Mouse (Mus musculus) B cell, adult 2 months (primary cell): ENCODE measurements at regions not wholly inside any gene's neighbourhood (a gene's known extent, or its start where the extent isn't known, plus 50 kb on each side); places are given as distances from the start of the nearest gene placed in this dataset.

Experiments
- DNase-seq, 2 experiments: peaks; one replicate each; pipeline ENCODE4 v3.0.0; 2022

DNA sequence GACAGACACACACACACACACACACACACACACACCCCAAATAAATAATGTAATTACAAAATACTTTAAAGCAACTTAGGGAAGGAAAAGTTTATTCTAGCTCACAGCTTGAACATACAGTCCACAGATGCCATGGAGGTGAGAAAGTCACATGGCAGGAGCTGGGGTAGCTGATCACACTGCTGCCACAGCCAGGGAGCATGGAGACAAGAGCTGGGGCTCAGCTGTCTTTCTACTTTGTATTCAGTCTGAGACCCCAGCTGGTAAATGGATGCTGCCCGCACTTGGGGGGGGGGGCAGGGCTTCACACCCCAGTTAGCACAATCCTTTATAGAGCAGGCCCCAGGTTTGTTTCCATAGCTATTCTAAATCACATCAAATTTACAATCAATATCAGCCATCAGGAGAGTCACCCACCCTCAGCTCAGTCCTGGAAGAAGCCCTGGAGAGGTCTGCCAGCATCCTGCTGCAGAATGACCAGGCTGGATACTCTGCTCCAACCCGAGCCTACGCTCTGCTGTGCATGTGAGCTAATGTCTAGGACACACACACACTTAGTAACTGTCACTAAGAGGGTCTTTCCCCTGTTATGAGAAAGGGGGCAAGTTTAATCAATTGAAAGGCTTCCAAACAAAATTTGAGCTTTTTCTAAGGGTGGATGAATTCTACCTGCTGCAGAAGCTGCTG lies 184.3 kb upstream of the Tle3 start:
- no peak for DNase-seq

GRCm38 (mm10) chr9:61189295-61189694 lies 182.9 kb upstream of the Tle3 start:
- no peak for DNase-seq

DNA sequence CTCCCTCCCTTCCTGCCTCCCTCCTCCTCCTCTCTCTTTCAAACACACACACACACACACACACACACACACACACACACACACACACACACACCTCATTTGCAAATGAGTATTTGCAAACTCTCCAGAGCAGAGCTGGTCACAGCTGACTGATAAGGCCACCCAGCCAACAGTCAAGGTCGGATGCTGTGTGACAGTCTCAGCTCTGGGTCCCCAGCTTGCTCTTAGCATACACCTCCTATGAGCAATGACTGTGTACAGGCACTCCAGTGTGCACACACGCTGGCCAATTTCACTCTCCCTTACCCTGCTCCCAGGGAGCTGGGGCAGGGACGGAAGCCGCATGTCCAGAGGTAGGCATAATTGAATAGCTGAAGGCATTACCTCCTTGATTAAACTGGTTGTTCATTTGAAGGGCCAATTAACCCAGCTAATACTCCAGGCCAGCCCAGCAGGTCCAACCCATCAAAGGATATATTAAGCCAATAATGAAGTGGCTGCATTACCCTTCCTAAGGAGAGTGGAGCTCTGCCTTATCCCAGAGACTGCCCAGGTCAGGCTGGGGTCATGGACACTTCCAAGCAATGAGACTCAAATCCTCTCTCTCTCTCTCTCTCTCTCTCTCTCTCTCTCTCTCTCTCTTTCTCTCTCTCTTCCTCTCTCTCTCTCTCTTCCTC lies 173.0 kb upstream of the Tle3 start:
- peak; percentile 65 to 71 for DNase-seq

DNA sequence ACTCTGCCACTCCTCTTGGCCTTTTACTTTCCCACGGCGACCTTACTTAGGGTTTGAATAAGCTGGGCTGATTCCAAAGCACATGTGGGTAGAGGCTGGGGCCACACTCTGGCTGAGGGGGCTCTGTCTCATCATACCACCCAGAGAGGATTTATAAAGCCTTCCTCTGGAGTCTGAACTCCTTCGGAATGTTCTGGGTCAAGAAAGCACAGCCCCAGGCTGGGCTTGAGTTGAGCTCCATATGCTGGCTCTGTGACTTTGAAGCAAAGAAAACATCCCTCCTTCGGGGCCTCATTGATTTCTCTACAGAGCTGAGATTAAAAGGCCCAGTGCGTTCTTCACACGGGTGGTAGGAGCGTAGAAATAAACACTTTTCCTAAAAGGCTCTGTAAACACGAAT lies 172.3 kb upstream of the Tle3 start:
- DNase-seq: no peak

DNA sequence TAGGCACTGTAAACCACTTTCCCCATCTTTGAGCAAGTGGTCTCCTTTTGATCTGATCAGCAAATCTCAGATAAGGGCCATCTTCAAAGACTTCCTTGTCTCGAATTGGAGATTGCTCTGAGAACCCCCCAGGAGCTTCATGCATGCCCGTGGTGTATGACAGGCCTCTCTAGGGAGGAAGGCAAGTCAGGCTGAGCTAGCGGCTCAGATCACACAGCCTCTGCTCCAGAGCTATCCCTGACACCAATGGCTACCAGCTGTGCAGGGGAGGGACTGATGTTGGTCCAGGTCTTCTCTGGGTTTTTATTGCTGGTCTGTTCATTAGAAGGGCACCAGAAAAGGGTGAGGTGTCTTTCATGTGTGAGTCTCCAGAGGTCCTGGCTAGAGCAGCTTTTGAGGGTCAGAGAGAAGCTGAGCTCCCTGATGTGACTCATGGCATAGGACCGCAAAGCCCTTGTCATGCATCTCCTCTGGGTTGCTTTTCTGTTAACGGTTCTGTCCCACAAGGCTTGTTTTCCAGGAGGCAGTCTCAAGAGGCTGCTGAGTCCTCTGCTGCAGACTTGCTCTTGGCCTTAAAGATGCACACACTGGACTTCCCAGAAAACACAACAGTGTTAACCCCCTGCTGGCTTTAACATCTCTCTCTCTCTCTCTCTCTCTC lies 171.7 kb upstream of the Tle3 start:
- no peak for DNase-seq

GRCm38 (mm10) chr9:61205049-61205448 lies 167.1 kb upstream of the Tle3 start:
- DNase-seq: no peak

DNA sequence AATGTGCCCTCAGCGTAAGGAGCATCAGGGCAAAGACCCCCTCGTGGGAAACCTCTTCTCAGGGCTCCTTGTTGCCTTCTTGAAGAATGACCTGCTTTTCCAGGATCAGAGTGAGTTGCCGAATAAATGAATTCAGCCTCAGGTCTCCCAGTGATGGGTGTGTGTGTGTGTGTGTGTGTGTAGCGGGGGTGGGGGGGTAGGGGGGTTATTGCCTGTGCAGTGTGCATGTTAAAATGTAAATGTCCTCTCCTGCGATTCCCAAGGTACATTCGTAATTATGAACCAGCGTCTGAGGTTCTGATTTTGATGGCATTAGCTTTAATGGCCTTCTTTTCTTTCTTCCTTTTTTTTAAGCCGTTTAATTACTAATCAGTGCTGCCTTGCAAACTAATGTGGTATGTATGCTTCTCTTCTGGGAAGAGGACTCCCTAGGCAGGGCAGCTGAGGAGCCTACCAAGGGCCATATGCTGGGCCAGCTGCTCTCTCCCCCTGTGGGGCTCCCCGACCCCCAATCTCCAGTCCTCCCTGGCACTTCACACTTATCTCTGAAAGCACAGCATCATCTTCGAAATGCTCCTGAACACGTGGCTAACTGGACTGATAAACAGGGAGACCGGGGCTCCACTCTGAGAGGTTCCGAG lies 165.3 kb upstream of the Tle3 start:
- no peak for DNase-seq

GRCm38 (mm10) chr9:61207423-61208150 lies 164.6 kb upstream of the Tle3 start:
- no peak for DNase-seq

DNA sequence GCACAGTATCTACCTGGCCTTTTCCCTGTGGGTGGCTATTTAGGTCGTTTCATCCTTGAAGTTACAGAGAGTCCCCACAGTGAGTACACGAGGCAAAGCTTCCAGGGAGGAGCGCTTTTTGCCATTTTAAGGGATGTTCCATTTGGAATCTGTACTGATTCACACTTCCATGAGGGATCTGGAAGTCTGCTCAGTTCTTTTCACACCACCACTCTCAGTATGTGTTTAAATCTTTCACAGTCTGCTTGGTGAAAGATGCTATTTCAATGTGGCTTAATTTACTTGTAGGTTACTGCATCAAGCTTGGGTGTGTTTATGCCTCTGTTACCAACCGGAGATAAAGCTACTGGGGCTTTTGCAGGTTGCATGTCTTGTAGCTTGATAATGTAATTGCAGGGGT lies 160.5 kb upstream of the Tle3 start:
- DNase-seq: no peak

GRCm38 (mm10) chr9:61214943-61215342 lies 157.2 kb upstream of the Tle3 start:
- no peak for DNase-seq

DNA sequence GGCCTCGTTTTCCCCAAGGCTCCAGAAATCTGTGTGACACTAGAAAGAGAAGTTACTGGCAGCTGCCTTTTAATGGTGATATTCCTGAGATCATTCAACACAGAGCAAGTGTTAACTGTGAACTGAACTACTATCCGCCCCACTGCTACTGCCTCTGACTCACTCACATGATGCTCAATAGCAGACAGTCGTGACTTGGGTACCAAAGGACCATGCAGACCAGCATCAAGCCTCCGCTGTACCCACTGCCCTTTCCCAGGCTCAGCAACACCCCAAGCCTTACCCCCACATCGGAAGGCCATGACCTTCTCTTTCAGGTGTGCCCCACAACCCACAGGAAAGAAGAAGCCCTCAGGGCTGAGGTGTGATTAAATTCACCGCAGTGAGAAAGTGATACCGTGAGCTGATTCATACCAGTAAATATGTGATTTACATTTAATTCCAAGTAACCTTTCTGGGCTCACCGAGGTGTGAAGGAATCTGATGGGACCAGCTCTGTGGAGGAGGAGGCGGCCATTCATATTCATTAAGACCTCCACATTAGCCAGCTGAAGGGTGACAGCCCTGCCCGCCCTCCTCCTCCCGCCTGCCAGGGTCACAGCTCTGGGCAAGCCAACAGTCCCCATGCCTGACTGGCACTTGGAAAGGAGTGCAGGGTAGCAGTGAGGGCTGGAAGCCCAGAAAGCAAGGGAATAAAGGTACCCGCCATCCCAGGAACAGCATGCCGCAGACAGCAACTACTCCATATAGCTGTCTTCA lies 156.0 kb upstream of the Tle3 start:
- no peak for DNase-seq

- DNase-seq: no peak
These were observed 152.1 kb upstream of the Tle3 start for GRCm38 (mm10) chr9:61220017-61220416.

- DNase-seq: peak; percentile 74 to 76
These were observed 149.8 kb upstream of the Tle3 start for GRCm38 (mm10) chr9:61222212-61223003.

DNA sequence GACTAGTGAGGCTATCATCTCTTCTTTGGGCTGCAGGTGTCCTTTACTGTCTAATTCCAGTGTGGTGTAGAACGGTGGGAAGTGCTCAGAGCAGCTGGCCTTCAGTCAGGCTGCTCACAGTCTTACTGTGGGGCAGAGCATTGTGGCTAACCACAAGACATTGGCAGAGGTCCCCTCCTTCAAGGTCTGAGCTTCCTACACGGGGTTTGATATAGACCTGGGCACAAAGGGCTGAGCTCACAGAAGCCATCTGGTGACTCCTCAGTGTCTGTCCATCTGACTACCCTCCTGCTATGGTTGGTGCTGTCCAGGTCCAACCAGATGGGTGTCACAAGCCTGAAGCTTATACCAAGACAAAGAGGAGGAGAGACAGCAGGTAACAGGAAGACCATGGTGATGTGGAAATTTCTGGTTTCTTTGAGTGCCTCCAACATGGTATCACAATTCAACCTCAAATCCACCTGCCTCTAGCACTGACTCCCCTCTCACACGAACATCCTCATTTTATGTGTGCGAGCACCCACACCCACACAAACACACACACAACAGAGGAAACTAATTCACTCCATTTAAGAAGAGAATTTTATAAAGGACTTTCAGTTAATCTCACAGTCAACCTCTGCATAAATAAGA lies 147.0 kb upstream of the Tle3 start:
- peak; percentile 33 to 34 for DNase-seq

DNA sequence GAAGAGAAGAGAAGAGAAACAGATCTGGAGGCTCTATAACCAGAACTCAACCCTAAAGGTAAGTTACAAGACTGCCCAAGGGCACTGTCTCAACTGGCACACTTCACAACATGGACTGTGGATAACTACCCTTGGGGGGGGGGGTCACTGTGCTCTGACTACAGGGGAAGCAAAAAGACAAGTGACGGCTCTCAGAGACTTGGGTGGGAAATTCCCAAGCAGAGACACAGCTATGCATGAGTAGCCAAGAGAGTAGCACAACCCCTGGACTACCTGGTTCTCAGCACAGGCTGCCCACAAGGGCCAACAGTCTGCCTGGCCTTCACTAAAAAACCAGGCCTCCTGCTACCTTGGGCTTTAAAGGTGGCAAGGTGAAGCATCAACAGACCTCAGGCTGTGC lies 146.3 kb upstream of the Tle3 start:
- peak; percentile 49 to 57 for DNase-seq

GRCm38 (mm10) chr9:61226596-61227384 lies 145.4 kb upstream of the Tle3 start:
- peak; percentile 32 to 40 for DNase-seq

GRCm38 (mm10) chr9:61227492-61228229 lies 144.5 kb upstream of the Tle3 start:
- no peak for DNase-seq

DNA sequence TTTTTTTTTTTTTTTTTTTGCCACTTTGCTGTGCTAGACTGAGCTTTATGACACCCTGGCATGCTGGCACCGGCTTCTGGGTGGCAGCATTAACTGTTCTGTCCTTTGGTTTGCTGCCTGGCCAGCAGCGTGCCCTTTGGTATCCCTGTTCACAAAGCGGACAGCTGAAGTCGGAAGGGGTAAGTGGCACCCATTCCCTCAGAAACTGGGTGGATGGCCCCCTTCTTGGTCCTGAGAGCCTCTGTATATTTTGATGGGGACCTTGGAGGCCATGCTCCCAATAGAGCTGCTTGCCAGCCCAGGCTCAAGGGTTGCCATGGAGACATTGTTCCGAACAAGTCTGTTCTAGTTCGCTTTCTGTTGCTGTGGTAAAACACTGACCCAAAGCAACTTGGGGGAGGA lies 143.9 kb upstream of the Tle3 start:
- no peak for DNase-seq

GRCm38 (mm10) chr9:61230306-61230705 lies 141.9 kb upstream of the Tle3 start:
- no peak for DNase-seq
